Mouse (Mus musculus) forebrain, embryonic 10.5 days (tissue): ENCODE measurements around the gene Ss18l1. TPM values are rescaled to one million over a fixed set of nuclear protein-coding genes. Genes with fewer than 3 reads are reported as not detected.
A peak's percentile ranks its signal among the peaks of the same experiment; 100 is the strongest.

Experiments used
- DNase-seq: peaks from one replicate; pipeline ENCODE4 v3.0.0-alpha.2; 2017; ENCODE audit warnings: low spot score; ENCODE audit errors: extremely low spot score
- H3K27ac ChIP-seq: fragments of 300-500 bp; sonication (generic); 2 replicates; pipeline ENCODE4 v1.5.1; 2016; ENCODE audit warnings: mild to moderate bottlenecking
- H3K27me3 ChIP-seq: fragments of 300-500 bp; sonication (generic); 2 replicates; pipeline ENCODE4 v1.6.1; 2016; ENCODE audit warnings: mild to moderate bottlenecking; ENCODE audit not compliant: poor library complexity, severe bottlenecking
- H3K36me3 ChIP-seq: fragments of 300-500 bp; sonication (generic); replicated peaks from 2 replicates; pipeline ENCODE4 v1.6.1; 2016; ENCODE audit warnings: mild to moderate bottlenecking, moderate library complexity
- H3K4me1 ChIP-seq: fragments of 300-500 bp; sonication (generic); 2 replicates; pipeline ENCODE4 v1.6.1; 2016
- H3K4me3 ChIP-seq: fragments of 300-500 bp; sonication (generic); 2 replicates; pipeline ENCODE4 v1.5.1; 2016; ENCODE audit warnings: mild to moderate bottlenecking, moderate library complexity
- H3K9me3 ChIP-seq: fragments of 300-500 bp; sonication (generic); 2 replicates; pipeline ENCODE4 v1.6.1; 2016; ENCODE audit warnings: mild to moderate bottlenecking, moderate library complexity
- WGBS: fragments of 180-500 bp; shearing (Covaris S2); methylation state at CpG from one replicate; pipeline ENCODE4 v1.1.7; 2016; 5-methylcytosine and 5-hydroxymethylcytosine counted together
- polyA plus RNA-seq: library from polyadenylated mRNA; unstranded; fragments of >200 nt; fragmentation: Nextera tagmentation; extraction: Ambion mirVana; gene quantifications from 2 replicates; pipeline ENCODE4 v1.2.1, GENCODE M21; 2016

Gene Ss18l1
- polyA plus RNA-seq, 1 experiment from 2014 or later, result 7.0 TPM

GRCm38 (mm10) chr2:180020919-180021318, 21.4 kb upstream of the Ss18l1 start:
- WGBS, result 88% methylated on average over 8 of the region's 8 CpGs
- Histone ChIP-seq H3K27ac (no peak overlapping the region), H3K9me3 (no peaks in the 10 kb centered on the region), H3K36me3 (no peaks in the 10 kb centered on the region), H3K4me3 (no peak overlapping the region), H3K4me1 (peaks cover 27% of the 10 kb centered on the region), H3K27me3 (peaks cover 48% of the 10 kb centered on the region)
- no peak for DNase-seq

- H3K9me3 ChIP-seq, result no peaks in the 10 kb centered on the region
- H3K4me1 ChIP-seq, result peaks cover 39% of the 10 kb centered on the region
- no peak for DNase-seq
- 74% methylated on average over 6 of the region's 6 CpGs for WGBS
- H3K4me3 ChIP-seq, result no peak overlapping the region
- peaks cover 48% of the 10 kb centered on the region for H3K27me3 ChIP-seq
- no peak overlapping the region for H3K27ac ChIP-seq
- H3K36me3 ChIP-seq, result peaks cover 14% of the 10 kb centered on the region
These were observed 19.6 kb upstream of the Ss18l1 start for GRCm38 (mm10) chr2:180022751-180023150.

DNA sequence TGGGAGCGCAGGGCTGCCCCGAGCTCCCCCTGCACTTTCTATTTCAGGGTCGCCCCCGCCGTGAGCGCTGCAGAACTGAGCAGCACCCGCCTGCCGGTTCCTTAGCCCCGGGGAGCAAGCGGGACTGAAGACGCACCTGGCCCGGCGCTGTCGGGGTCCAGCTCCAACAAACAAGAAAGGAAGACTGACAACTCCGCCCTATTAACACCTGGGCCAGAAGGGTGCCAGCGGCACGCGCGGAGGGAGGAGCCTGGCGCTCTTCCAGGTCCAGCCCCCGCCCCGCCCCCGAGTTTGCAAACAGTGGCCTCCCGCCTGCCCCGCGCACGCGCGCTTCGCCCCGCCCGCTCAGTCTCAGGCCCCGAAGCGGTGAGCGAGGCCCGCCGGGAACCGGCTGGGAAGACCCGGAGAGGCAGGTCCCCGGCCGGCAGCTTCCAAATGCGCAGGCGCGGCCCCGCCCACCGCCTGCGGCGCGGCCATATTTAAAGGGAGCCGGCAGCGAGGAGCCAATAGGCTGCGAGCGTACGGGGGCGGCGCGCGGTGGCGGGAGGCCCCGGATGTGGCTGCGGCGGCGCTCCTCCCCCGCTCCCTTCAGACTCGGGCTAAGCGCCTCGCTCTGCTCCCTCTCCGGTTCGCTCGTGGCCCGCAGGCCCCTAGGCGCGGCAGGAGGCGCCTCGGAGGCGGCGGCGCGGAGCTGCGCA, 17.8 kb upstream of the Ss18l1 start, which contains the start of gene Lsm14b:
Gene Lsm14b, plus strand, starts transcription at position 587 of the 698 bp plus-strand sequence.
- DNase-seq, result peak; percentile 99
- H3K4me1 ChIP-seq, result peaks cover 56% of the 10 kb centered on the region
- no peaks in the 10 kb centered on the region for H3K9me3 ChIP-seq
- H3K4me3 ChIP-seq, result peak within 1 kb of the TSS; percentile 99
- peaks cover 32% of the 10 kb centered on the region for H3K36me3 ChIP-seq
- H3K27me3 ChIP-seq, result peaks cover 44% of the 10 kb centered on the region
- H3K27ac ChIP-seq, result peak within 1 kb of the TSS; percentile 97
- WGBS, result under 1% methylated on average over 80 of the region's 80 CpGs

DNA sequence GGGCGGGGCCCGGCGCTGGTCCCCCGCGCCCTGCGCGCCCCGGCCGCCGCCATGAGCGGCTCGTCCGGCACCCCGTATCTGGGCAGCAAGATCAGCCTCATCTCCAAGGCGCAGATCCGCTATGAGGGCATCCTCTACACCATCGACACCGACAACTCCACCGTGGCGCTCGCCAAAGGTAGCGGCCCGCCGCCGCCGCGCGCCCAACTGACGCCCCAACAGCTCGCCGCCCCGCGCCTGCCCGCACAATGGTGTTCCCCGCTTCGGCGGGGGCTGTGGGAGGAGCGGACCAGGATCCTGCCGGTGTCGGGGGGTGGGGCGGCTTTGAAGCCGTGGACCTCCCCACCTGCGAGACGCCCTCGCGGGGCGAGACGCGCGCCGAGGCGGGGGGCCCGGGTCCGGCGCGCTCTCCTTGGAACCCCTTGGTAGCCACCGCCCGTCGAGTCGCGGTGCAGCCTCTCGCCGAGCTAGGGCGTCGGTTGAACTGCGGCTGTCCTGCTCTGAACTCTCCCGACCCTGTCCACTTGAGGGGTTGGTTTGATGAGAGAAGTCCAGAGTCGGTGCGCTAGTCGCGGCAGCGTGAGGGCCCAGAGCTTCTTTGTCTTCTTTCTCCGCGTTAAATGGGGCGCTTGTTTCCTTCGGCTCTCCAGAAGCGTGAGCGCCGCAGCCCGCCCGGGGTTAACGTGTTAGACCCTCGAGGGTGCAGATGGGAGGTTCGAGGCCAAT, 17.0 kb upstream of the Ss18l1 start:
- peak overlapping the region; percentile 99 for H3K4me3 ChIP-seq
- no peaks in the 10 kb centered on the region for H3K9me3 ChIP-seq
- peaks cover 39% of the 10 kb centered on the region for H3K36me3 ChIP-seq
- peak; percentile 53 for DNase-seq
- peaks cover 38% of the 10 kb centered on the region for H3K27me3 ChIP-seq
- peak overlapping the region; percentile 97 for H3K27ac ChIP-seq
- H3K4me1 ChIP-seq, result peaks cover 56% of the 10 kb centered on the region
- under 1% methylated on average over 83 of the region's 84 CpGs for WGBS

GRCm38 (mm10) chr2:180025861-180026200, 16.5 kb upstream of the Ss18l1 start:
- H3K27ac ChIP-seq, result peak overlapping the region; percentile 97
- H3K27me3 ChIP-seq, result peaks cover 32% of the 10 kb centered on the region
- DNase-seq, result no peak
- no peaks in the 10 kb centered on the region for H3K9me3 ChIP-seq
- peaks cover 56% of the 10 kb centered on the region for H3K4me1 ChIP-seq
- WGBS, result 8% methylated on average over 6 of the region's 6 CpGs
- peaks cover 45% of the 10 kb centered on the region for H3K36me3 ChIP-seq
- H3K4me3 ChIP-seq, result peak overlapping the region; percentile 99

DNA sequence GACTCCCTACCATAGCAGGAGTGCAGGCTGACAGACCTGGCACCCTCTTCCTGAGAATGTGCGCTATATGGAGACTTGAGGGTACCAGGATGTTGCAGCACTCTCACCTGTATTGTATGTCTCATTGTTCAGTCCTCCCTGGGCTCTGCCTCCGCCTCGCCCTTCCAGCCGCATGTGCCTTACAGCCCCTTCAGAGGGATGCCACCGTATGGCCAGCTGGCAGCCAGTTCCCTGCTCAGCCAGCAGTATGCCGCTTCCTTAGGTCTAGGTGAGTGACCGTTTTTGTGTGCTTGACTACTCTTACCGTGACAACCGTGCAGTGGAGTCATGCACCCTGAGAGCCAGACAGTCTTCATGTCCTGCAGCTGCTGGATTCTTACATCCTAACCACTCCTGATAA, 14.5 kb upstream of the Ss18l1 start:
- Histone ChIP-seq H3K27ac (no peak overlapping the region), H3K4me3 (peak overlapping the region; percentile 99), H3K4me1 (peaks cover 56% of the 10 kb centered on the region), H3K36me3 (peaks cover 64% of the 10 kb centered on the region), H3K27me3 (peaks cover 15% of the 10 kb centered on the region), H3K9me3 (no peaks in the 10 kb centered on the region)
- 89% methylated on average over 9 of the region's 9 CpGs for WGBS
- DNase-seq, result no peak

GRCm38 (mm10) chr2:180031270-180031669, 11.0 kb upstream of the Ss18l1 start:
- H3K36me3 ChIP-seq, result peaks cover 99% of the 10 kb centered on the region

DNA sequence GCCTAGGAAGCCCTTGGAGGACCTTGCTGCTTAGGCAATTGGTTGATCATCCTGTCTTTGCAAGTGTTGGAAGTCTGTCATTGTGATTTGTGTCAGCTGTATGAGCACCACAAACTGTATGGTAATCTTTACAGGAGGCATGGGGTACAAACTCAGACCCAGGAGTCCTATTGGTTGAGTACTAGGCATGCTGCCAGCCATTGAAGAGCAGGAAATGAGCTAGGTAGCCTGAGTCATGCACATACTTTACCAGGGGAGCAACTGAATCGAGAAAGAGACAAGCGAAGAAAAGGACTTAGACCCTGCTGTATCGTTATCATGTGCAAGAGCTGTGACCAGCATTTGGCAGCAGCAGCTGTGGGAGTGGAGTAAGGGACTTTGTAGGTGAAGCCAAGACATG, 9.4 kb upstream of the Ss18l1 start:
- 95% methylated on average over 3 of the region's 3 CpGs for WGBS
- Histone ChIP-seq H3K36me3 (peaks cover 100% of the 10 kb centered on the region), H3K9me3 (no peaks in the 10 kb centered on the region), H3K27me3 (no peaks in the 10 kb centered on the region), H3K4me3 (no peak overlapping the region), H3K4me1 (peaks cover 22% of the 10 kb centered on the region), H3K27ac (no peak overlapping the region)
- DNase-seq, result no peak

More at GRCm38 (mm10) chr2:180031270-180031669, 11.0 kb upstream of the Ss18l1 start:
- Histone ChIP-seq H3K27ac (no peak overlapping the region), H3K9me3 (no peaks in the 10 kb centered on the region), H3K4me3 (no peak overlapping the region), H3K4me1 (peaks cover 38% of the 10 kb centered on the region), H3K27me3 (no peaks in the 10 kb centered on the region)
- 92% methylated on average over 6 of the region's 6 CpGs for WGBS
- no peak for DNase-seq

- H3K27me3 ChIP-seq, result no peaks in the 10 kb centered on the region
- H3K4me1 ChIP-seq, result peaks cover 11% of the 10 kb centered on the region; the same call in 1 of the 2 replicates
- no peak overlapping the region for H3K27ac ChIP-seq
- DNase-seq, result no peak
- 66% methylated on average over 3 of the region's 3 CpGs for WGBS
- H3K36me3 ChIP-seq, result peaks cover 100% of the 10 kb centered on the region
- no peaks in the 10 kb centered on the region for H3K9me3 ChIP-seq
- H3K4me3 ChIP-seq, result no peak overlapping the region
These were observed 8.4 kb upstream of the Ss18l1 start for GRCm38 (mm10) chr2:180033956-180034355.

GRCm38 (mm10) chr2:180034753-180035152, 7.6 kb upstream of the Ss18l1 start:
- DNase-seq, result no peak
- Histone ChIP-seq H3K27me3 (no peaks in the 10 kb centered on the region), H3K36me3 (peaks cover 100% of the 10 kb centered on the region), H3K4me3 (no peak overlapping the region), H3K27ac (no peak overlapping the region), H3K4me1 (peaks cover 9% of the 10 kb centered on the region), H3K9me3 (no peaks in the 10 kb centered on the region)
- WGBS, result 73% methylated on average over 5 of the region's 5 CpGs

DNA sequence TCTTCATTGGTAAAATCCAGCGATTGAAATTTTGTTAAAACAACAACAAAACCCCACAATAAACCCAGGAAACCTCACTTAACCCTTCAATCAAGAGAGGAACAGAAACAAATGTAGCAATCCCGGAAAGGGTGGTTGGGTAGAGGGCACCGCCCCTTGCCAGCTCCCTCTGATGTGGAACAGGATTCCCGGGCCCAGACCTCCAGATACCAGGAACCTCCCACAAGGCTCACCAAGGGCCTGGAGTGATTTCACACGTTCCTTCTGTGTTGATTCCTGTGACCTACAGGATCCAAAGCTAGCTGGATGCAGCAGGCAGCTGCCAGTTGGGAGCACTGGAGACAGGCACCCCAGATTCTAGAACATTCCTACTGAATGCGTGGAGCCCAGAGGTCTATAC, 1.9 kb upstream of the Ss18l1 start:
- peak overlapping the region; percentile 100 for H3K4me3 ChIP-seq
- 75% methylated on average over 6 of the region's 6 CpGs for WGBS
- no peak for DNase-seq
- H3K36me3 ChIP-seq, result peaks cover 54% of the 10 kb centered on the region
- H3K27me3 ChIP-seq, result no peaks in the 10 kb centered on the region
- no peaks in the 10 kb centered on the region for H3K9me3 ChIP-seq
- H3K27ac ChIP-seq, result no peak overlapping the region
- H3K4me1 ChIP-seq, result peaks cover 48% of the 10 kb centered on the region

GRCm38 (mm10) chr2:180041577-180042255, 593 bp upstream of the Ss18l1 start:
- peak; percentile 57 for DNase-seq
- Histone ChIP-seq H3K9me3 (no peaks in the 10 kb centered on the region), H3K27me3 (no peaks in the 10 kb centered on the region), H3K4me1 (peaks cover 48% of the 10 kb centered on the region), H3K4me3 (peak overlapping the region; percentile 100), H3K36me3 (peaks cover 50% of the 10 kb centered on the region), H3K27ac (peak overlapping the region; percentile 98)
- under 1% methylated on average over 66 of the region's 66 CpGs for WGBS
